Mouse (Mus musculus) megakaryocyte, embryonic 14.5 days (primary cell): ENCODE measurements around the gene Fras1. TPM values are rescaled to one million over a fixed set of nuclear protein-coding genes. Genes with fewer than 3 reads are reported as not detected.

Experiments
- H3K27me3 ChIP-seq: replicated peaks from 2 replicates; pipeline ENCODE3; 2012; ENCODE audit warnings: inconsistent platforms
- H3K36me3 ChIP-seq: replicated peaks from 2 replicates; pipeline ENCODE3; 2012; ENCODE audit warnings: low read length, inconsistent platforms, mixed read lengths
- H3K4me1 ChIP-seq: 2 replicates; pipeline ENCODE4 v1.6.1; 2012; ENCODE audit warnings: inconsistent platforms
- H3K4me3 ChIP-seq: replicated peaks from 2 replicates; pipeline ENCODE3; 2012; ENCODE audit warnings: moderate library complexity, mild to moderate bottlenecking, inconsistent platforms
- H3K9me3 ChIP-seq: 2 replicates; pipeline ENCODE4 v1.6.1; 2012; ENCODE audit warnings: inconsistent platforms
- FLI1 ChIP-seq: IDR thresholded peaks from 2 replicates; pipeline ENCODE4 v1.6.1; 2012; ENCODE audit warnings: low read length, inconsistent platforms, mixed read lengths
- GATA1 ChIP-seq: IDR thresholded peaks from 3 replicates; pipeline ENCODE4 v1.6.1; 2012; ENCODE audit warnings: mixed read lengths, low read length, inconsistent platforms, borderline replicate concordance
- polyA plus RNA-seq: library from polyadenylated mRNA; stranded (reverse); fragments of >175 nt; gene quantifications from 2 replicates; pipeline ENCODE4 v1.2.3, GENCODE M21; 2012; ENCODE audit warnings: low replicate concordance; ENCODE audit not compliant: insufficient read depth

The Fras1 gene
- polyA plus RNA-seq, 1 experiment, result not detected

GRCm38 (mm10) chr5:96536527-96536926 lies 162.8 kb downstream of the Fras1 start:
- no peaks in the 10 kb centered on the region for H3K27me3 ChIP-seq
- H3K4me3 ChIP-seq, result no peak overlapping the region
- H3K36me3 ChIP-seq, result no peaks in the 10 kb centered on the region
- TF ChIP-seq GATA1 (no peak), FLI1 (no peak)
- H3K9me3 ChIP-seq, result no peaks in the 10 kb centered on the region; the same call in 1 of the 2 replicates
- no peaks in the 10 kb centered on the region for H3K4me1 ChIP-seq

- H3K9me3 ChIP-seq, result no peaks in the 10 kb centered on the region; the same call in 1 of the 2 replicates
- H3K4me1 ChIP-seq, result no peaks in the 10 kb centered on the region
- no peak overlapping the region for H3K4me3 ChIP-seq
- no peaks in the 10 kb centered on the region for H3K36me3 ChIP-seq
- no peak for TF ChIP-seq GATA1
- TF ChIP-seq FLI1, result no peak
- no peaks in the 10 kb centered on the region for H3K27me3 ChIP-seq
Measured at GRCm38 (mm10) chr5:96536937-96537336, 163.2 kb downstream of the Fras1 start.

- Histone ChIP-seq H3K36me3 (no peaks in the 10 kb centered on the region), H3K9me3 (peaks cover 7% of the 10 kb centered on the region; the same call in 1 of the 2 replicates), H3K27me3 (no peaks in the 10 kb centered on the region), H3K4me1 (no peaks in the 10 kb centered on the region), H3K4me3 (no peak overlapping the region)
- TF ChIP-seq FLI1, result no peak
- no peak for TF ChIP-seq GATA1
Measured at GRCm38 (mm10) chr5:96544112-96544511, 170.4 kb downstream of the Fras1 start.

- H3K36me3 ChIP-seq, result no peaks in the 10 kb centered on the region
- TF ChIP-seq GATA1 (no peak), FLI1 (no peak)
- H3K27me3 ChIP-seq, result no peaks in the 10 kb centered on the region
Measured at GRCm38 (mm10) chr5:96545994-96546393, 172.2 kb downstream of the Fras1 start.

GRCm38 (mm10) chr5:96554940-96555679 lies 181.4 kb downstream of the Fras1 start:
- H3K27me3 ChIP-seq, result no peaks in the 10 kb centered on the region
- TF ChIP-seq FLI1 (no peak), GATA1 (no peak)
- no peaks in the 10 kb centered on the region for H3K9me3 ChIP-seq
- peak overlapping the region; percentile 1 for H3K4me3 ChIP-seq
- no peaks in the 10 kb centered on the region for H3K36me3 ChIP-seq
- no peaks in the 10 kb centered on the region for H3K4me1 ChIP-seq

More at GRCm38 (mm10) chr5:96545994-96546393, 172.2 kb downstream of the Fras1 start:
- Histone ChIP-seq H3K4me3 (no peak overlapping the region), H3K4me1 (no peaks in the 10 kb centered on the region), H3K9me3 (peaks cover 7% of the 10 kb centered on the region; the same call in 1 of the 2 replicates)

- no peaks in the 10 kb centered on the region for H3K27me3 ChIP-seq
- no peaks in the 10 kb centered on the region for H3K9me3 ChIP-seq
- no peaks in the 10 kb centered on the region for H3K4me1 ChIP-seq
- H3K36me3 ChIP-seq, result no peaks in the 10 kb centered on the region
- TF ChIP-seq GATA1, result no peak
- no peak overlapping the region for H3K4me3 ChIP-seq
Measured at GRCm38 (mm10) chr5:96558049-96558804, 184.5 kb downstream of the Fras1 start.

GRCm38 (mm10) chr5:96574586-96574985 lies 200.8 kb downstream of the Fras1 start:
- H3K4me1 ChIP-seq, result no peaks in the 10 kb centered on the region
- H3K36me3 ChIP-seq, result no peaks in the 10 kb centered on the region
- TF ChIP-seq FLI1, result no peak
- TF ChIP-seq GATA1, result no peak
- H3K27me3 ChIP-seq, result no peaks in the 10 kb centered on the region
- H3K9me3 ChIP-seq, result peaks cover 12% of the 10 kb centered on the region; the same call in 1 of the 2 replicates
- no peak overlapping the region for H3K4me3 ChIP-seq

- no peaks in the 10 kb centered on the region for H3K36me3 ChIP-seq
- TF ChIP-seq FLI1, result no peak
- TF ChIP-seq GATA1, result no peak
- no peaks in the 10 kb centered on the region for H3K4me1 ChIP-seq
- no peaks in the 10 kb centered on the region for H3K27me3 ChIP-seq
- H3K4me3 ChIP-seq, result no peak overlapping the region
- 0 out of 2 replicates have a peak, but pooled peaks cover 2% of the 10 kb centered on the region for H3K9me3 ChIP-seq
Measured at GRCm38 (mm10) chr5:96578705-96579104, 204.9 kb downstream of the Fras1 start.

- Histone ChIP-seq H3K27me3 (no peaks in the 10 kb centered on the region), H3K9me3 (peaks cover 7% of the 10 kb centered on the region; the same call in 1 of the 2 replicates), H3K36me3 (no peaks in the 10 kb centered on the region), H3K4me1 (no peaks in the 10 kb centered on the region), H3K4me3 (no peak overlapping the region)
- TF ChIP-seq FLI1 (no peak), GATA1 (no peak)
Measured at GRCm38 (mm10) chr5:96579938-96580337, 206.2 kb downstream of the Fras1 start.

- Histone ChIP-seq H3K9me3 (peaks cover 10% of the 10 kb centered on the region; the same call in 1 of the 2 replicates), H3K27me3 (no peaks in the 10 kb centered on the region), H3K4me3 (no peak overlapping the region), H3K36me3 (no peaks in the 10 kb centered on the region), H3K4me1 (no peaks in the 10 kb centered on the region)
- TF ChIP-seq GATA1, result no peak
- TF ChIP-seq FLI1, result no peak
Measured at GRCm38 (mm10) chr5:96584730-96585129, 211.0 kb downstream of the Fras1 start.
